Mouse (Mus musculus) inflammation-experienced regulatory T-cells, adult 6 months (primary cell): ENCODE measurements around the gene Hp1bp3. TPM values are rescaled to one million over a fixed set of nuclear protein-coding genes. Genes with fewer than 3 reads are reported as not detected.

ENCODE experiments used
- ATAC-seq: one replicate; pipeline ENCODE4 v1.8.0; 2017
- polyA plus RNA-seq, 3 experiments: library from polyadenylated mRNA; unstranded; fragments of 100-300 nt; shearing (Covaris generic); gene quantifications; one replicate each; pipeline ENCODE4 v1.2.1; 2017

Gene Hp1bp3
- polyA plus RNA-seq, result 100 to 1,000 TPM; 144 to 154 (median 152) TPM

DNA sequence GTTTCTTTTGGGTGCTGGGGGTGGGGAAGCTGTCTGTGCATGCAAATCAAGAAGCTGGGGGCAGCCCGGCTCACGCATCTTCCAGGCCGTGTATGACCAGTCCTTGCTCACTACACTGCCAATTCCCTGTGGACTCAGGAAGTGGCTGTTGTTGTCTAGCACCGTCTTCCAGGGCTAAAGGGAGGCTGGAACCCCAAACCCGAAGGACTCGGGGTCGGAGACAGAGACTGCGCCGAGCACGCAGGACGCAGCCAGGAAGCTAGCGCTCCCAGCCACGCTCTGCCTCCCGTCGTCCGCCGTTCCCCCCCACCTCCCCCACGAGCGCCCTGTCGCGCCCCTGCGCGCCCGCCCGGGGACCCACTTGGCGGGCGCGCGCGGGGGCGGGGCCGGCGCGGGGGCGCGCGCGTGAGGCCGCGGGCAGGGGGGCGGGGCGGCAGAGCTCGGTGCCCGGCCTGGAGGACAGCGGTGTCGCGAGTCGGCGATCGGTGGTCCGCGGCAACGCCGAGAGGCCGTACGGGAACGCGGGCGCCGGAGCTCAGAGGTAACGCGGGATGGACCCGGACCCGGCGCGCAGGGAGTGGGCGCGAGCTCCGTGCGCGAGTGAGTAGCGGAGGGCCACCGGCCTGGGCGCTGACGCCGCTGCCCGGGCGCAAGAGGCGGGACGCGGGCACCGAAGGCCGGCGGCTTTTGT lies at the start of gene Hp1bp3:
Hp1bp3 (plus strand) TSS at position 97 of the 691 bp plus-strand sequence.
- ATAC-seq, result peak; percentile 49

GRCm38 (mm10) chr4:138166519-138166918 lies 49.6 kb upstream of the Hp1bp3 start:
- ATAC-seq, result no peak

DNA sequence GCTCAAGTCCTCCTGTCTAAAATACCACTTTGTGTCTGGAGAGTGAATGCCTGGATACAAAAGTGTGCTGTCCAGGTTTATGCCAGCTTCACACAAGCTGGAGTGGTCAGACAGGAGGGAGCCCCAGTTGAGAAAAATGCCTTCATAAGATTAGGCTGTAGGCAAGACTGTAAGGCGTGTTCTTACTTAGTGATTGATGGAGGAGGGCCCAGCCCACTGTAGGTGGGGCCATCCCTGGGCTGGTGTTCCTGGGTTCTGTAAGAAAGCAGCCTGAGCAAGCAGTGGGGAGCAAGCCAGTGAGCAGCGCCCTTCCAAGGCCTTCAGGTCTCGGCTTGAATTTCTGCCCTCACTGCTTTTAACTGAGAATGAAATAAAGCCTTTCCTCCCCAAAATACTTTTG lies 47.9 kb upstream of the Hp1bp3 start:
- no peak for ATAC-seq

DNA sequence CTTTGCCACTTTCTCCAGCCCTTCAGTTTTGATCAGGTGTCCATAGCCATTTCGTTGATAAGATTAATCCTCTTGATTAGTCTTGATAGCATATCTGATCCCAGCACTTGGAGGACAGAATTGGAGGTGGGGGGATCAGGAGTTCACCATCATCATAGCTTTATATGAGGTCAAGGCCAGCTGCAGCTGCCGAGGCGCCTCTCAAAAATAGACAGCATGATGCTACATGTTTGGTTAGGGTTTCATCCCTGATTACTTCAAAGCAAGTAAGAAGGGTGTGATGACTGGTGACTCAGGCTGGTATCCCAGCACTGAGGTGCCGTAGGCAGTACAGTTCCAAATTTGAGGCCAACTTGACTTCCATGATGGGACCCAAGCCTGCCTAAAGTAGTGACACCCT lies 46.7 kb upstream of the Hp1bp3 start:
- ATAC-seq, result no peak

DNA sequence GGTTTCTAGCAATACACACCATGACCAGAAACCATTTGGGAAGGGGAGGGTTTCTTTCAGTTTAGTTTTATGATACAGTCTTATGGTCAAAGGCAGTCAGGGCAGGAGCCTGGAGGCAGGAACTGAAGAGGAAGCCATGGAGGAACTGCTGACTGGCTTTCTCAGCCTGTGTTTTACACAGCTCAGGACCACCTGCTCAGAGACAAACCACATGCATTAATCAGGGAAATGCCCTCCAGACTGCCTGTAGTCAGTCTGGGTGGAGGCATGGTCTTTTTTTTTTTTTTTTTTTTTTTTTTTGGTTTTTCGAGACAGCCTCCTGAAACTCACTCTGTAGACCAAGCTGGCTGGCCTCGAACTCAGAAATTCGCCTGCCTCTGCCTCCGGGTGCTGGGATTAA lies 43.4 kb upstream of the Hp1bp3 start:
- no peak for ATAC-seq

DNA sequence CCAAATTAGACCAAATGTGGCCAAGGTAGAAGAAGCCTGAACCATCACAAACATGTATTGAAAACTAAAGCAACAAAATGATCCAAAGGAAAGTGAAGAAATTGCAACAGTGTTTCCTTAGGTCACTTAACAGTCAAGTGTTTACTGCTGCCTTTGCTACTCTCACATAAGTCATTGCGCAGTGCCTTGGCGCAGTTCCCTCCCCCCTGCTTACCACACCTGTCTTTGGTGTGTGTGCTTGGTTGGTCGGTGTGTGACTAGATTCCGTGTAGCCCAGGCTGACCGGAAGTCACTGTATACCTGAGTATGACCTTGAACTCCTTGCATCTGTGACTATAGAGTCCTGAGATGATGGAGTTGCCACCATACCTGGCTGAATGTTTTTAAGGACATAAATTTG lies 36.7 kb upstream of the Hp1bp3 start:
- no peak for ATAC-seq

DNA sequence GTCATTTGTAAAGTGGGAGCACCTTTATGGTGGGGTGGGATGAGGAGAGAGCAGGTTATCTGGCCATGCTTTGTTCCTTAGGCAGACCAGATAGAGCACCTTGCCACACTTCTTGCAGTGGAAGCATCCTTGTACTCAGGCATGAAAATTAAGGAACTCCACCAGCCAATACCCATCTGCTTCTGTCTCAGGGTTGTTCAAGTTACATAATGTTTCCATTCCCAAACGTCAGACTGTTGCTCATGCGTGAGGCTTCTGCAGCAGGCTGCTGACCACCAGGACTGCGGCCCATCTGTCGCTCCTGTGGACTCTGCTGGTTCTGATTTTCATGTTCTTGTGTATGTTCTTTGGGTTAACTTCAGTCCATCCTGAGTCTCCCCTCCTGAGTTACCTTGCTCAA lies 35.4 kb upstream of the Hp1bp3 start:
- ATAC-seq, result no peak

DNA sequence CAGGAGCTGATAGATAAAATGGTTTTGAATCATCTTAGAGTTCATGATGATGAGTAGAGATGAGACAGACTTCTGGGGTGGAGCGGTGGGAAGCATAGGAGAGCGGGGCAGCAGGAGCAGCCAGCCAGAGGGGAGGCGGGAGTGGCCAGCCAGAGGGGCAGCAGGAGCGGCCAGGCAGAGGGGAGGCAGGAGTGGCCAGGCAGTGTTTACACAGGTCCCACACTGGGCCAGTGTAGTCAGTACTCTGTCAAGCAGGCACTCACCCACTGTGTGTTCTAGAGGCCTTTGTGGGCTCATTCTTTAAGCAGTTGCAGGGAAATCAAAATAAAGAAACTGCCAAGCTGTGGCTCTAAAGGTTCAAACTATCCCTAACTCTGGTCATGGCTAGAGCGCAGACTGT lies 32.0 kb upstream of the Hp1bp3 start:
- no peak for ATAC-seq

GRCm38 (mm10) chr4:138184573-138184981 lies 31.5 kb upstream of the Hp1bp3 start:
- ATAC-seq, result no peak

DNA sequence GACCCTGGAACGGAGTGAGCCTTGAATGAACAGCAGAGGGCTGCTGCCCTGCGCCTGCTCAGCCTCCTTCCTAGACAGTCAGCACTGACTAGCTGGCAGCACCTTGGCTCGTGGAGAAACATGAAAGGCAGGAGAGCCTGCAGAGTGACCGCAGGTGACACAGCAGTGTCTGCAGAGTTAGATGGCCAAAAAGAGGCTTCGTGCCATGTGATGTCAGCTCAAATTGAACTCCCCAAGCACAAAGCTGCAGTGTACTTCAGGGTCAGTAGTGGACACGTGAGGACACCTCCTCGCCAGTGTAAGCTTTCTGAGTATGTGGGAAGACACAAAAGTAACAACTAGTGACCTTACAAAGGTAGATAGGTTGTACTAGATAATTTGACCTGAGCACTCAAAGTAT lies 30.1 kb upstream of the Hp1bp3 start:
- no peak for ATAC-seq

GRCm38 (mm10) chr4:138187995-138188394 lies 28.1 kb upstream of the Hp1bp3 start:
- ATAC-seq, result no peak

- ATAC-seq, result no peak
These were observed 23.5 kb upstream of the Hp1bp3 start for GRCm38 (mm10) chr4:138192561-138192960.

- no peak for ATAC-seq
These were observed 15.3 kb upstream of the Hp1bp3 start for GRCm38 (mm10) chr4:138200769-138201168.

DNA sequence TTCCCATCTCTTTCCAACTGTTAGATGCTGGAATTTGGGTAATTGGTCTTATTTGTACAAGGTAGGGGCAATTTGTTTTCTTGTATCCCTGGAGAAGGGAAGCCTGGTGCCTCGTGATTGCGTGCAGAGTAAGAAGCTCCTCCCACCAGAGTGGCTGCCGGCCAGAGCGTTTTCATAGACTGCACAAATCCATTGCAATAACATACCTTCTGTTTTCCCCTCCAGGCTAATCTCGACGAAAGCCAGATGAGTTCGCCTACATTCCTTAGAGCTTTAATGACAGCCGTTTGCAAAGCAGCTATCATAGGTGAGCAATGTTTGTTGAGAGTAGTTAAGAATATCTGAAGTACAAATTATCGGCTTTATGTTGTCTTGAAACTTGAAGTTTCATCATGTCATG lies 14.4 kb upstream of the Hp1bp3 start:
- no peak for ATAC-seq

DNA sequence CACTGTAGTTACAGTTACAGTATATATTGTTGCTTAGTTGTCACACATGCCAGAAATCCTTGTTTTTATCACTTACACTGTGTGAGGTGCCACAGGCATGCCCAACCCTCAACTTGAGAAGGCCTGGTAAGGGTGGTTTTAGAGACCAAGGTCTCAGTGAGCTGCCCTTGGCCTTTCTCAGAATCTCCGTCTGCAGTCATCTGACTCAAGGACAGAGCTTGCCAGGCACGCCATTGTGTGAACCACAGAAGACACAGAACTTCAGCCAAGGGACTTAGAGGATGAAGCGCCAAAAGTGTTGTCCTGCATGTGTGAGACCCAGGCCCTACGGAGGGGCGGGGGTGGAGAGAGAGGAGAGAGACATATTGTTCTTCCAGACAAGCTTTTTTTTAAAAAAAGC lies 6.0 kb upstream of the Hp1bp3 start:
- no peak for ATAC-seq

DNA sequence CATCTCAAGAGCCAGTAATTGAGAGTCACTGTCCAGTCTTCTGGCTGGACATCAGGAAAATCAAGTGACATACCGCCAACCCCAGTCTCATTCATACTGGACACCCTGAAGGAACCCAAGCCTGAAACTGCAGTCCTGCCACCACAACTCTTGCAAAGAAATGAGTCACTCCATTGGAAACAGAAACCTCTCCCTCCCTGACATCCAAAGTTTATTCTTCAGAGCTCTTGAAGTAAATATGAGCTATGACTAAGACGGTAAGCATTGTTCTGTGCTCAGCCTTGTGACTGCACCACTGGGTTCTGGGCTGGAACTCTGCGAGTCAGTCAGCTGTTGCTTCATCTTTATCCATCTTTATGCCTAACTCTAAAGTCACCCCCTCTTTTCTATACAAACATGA lies 2.2 kb upstream of the Hp1bp3 start:
- ATAC-seq, result no peak

DNA sequence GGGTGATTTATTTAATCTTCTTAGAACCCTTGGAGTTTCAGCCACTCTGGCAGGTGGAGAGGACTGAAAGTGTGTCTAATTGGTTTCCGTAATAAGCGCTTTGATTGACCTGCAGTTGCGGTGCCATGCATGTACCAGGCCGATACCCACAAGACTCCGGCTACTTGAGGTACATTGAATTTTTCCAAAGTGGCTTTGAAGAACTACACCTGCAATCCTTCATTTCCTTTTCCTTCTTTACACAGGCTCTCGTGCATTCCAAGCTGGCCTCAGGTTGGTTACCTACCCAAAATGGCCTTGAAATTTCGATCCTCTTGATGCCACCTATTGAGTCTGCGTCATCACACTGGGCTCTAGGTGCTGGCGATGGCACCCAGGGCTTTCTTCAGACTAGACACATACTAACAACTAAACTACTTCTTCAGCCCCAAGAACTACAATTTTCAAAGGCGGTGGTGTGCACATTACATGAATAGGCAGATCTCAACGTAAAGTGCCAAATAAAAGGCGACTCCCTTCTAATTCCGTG lies 361 bp upstream of the Hp1bp3 start:
- ATAC-seq, result no peak

GRCm38 (mm10) chr4:138216891-138217392 lies 846 bp downstream of the Hp1bp3 start:
- ATAC-seq, result peak; percentile 89

DNA sequence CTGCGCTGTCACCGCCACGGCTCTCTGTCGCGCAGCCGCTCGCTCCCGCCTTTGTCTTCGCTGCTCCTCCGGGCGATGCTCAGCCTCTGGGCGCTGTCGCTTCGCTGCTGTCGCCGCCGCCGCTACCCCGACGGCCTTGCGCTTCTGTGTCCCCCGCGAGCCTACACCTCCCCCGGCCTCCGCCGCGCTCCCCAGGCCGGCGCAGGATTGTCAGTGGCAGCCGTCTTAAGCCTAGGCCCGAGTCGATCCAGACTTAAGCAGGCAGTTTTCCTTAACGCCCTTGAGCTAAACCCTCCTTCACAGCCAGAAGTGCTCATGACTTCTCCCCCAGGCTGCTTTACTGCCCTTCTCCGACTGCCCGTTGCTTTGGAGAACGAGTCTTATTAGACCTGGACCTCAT lies 1.3 kb downstream of the Hp1bp3 start:
- peak; percentile 2 for ATAC-seq

DNA sequence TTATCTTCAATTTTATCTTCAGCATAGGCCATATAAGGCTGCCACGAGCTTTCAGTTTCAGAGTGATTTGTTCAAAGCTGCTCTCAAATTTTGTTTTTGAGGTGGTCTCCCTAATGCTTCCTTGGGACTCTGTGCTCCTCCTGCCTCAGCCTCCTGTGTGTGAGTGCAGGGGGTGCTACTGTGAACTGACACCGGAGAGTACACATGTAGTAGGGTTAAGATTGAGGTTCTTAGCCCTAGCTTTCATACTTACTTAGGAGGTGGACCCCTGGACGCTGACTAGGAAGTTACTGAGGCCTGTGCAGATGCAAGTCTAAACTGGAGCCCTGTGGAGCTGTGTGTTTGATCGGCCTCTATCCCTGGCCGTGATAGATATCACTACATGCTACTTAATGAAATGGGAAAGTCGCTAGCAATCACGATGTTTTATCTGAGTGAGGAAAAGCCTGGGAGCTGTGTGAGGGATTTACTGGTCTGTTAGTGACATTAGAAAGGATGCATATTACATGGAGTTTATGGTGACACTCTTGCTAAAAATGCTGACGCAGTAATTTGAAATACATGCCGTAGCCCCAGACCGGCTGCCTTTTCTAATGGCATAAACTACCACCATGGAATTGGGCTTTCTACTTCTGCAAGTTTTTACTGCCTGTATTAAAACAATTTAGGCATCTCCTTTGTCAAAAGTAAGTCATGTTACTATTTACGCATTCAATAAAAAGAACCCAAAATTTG lies 2.0 kb downstream of the Hp1bp3 start:
- ATAC-seq, result peak; percentile 7

DNA sequence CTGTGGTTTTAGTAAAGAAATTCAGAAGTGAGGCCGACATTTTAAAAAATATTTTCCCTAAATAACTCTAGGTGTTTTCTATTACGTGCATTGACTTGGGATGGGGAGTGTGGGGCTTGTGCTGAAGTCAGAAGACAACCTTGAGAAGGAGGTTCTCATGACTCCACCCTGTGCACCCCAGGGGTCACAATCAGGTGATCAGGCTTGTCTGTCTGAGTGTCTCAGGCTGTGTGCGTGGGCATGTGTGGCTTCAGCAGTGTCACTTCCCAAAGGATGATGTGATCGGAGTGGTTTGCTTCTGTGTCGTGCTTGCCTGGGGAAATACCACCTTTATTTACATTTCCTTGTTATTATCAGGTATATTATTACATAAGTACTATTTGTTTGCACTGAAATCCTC lies 3.2 kb downstream of the Hp1bp3 start:
- ATAC-seq, result no peak

- ATAC-seq, result no peak
These were observed 4.7 kb downstream of the Hp1bp3 start for GRCm38 (mm10) chr4:138220761-138221160.

GRCm38 (mm10) chr4:138221406-138221805 lies 5.3 kb downstream of the Hp1bp3 start:
- no peak for ATAC-seq

DNA sequence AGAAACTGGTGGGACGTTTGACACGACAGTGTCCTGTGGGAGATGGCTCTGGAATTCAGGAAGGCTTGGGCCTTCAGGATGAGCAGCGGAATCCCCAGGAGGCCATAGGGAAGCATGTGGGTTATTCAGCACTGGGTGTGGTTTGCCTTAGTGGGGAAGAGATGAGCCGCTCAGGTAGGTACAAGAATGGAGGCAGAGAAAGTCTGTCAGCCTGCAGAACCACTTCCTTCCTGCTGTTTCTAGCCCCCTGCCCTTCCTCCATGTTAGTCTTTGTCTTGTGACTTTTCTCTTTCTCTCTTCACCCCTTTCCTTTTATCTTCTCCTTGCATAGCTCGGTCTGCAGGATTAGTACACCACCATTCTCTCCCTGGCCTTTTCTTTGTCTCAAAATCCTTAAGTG lies 6.3 kb downstream of the Hp1bp3 start:
- ATAC-seq, result peak; percentile 60
